Mouse (Mus musculus): Measurements from ENCODE around the gene Ttc38. TPM values are rescaled to one million over a fixed set of nuclear protein-coding genes. Genes with fewer than 3 reads are reported as not detected.

Ttc38 gene
- total and polyA plus RNA-seq, 3 experiments = 2.1 to 4.2 TPM; not detected in 1

DNA sequence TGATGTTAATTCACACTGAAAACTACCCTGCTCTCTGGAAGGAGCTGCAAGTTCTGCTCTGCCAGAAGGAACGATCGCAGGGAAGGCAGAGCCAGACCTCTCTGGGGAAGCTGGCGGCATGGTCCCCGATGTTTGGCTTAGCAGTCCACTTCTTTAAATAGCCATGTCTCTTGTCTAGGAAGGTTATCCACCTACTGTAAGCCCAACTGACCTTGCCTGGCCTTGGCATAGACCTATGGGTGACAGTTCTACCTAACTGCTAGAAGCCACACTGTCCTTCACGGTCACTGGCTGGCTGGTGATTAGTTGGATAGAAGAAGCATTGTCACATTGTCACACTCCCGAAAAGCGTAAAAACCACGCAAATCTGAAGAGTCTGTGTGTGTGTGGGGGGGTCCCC lies 33.4 kb upstream of the Ttc38 start:
- Histone ChIP-seq H3K79me2 (ENCODE audit: control insufficient read depth, insufficient read depth, low read length, poor library complexity) (no peaks in the 10 kb centered on the region), H3K27ac (ENCODE audit: control insufficient read depth, low read depth, low read length) (no peak overlapping the region), H3K9me3 (replicated peaks; ENCODE audit: insufficient read depth, low read length) (no peaks in the 10 kb centered on the region), H3K27me3 (ENCODE audit: control insufficient read depth in 1 of 2, insufficient read depth in 2 of 2, low read length in 2 of 2) (no peaks in the 10 kb centered on the region), H3K4me3 (ENCODE audit: control insufficient read depth in 1 of 2, insufficient read depth in 1 of 2, low read depth in 2 of 2, low read length in 2 of 2) (no peak overlapping the region), H3K4me1 (ENCODE audit: control insufficient read depth in 1 of 2, insufficient read depth in 2 of 2, low read length in 2 of 2) (no peaks in the 10 kb centered on the region), H3K9ac (ENCODE audit: control insufficient read depth, low read depth, low read length, poor library complexity, severe bottlenecking) (no peak overlapping the region), H3K36me3 (ENCODE audit: control insufficient read depth in 1 of 2, insufficient read depth in 2 of 2, low read length in 2 of 2) (no peaks in the 10 kb centered on the region)
- TF ChIP-seq JUND (IDR thresholded peaks at IDR 0.05; ENCODE audit: low read depth, low read length) = no peak
- DNase-seq (ENCODE audit: low read depth, low spot score) = no peak

DNA sequence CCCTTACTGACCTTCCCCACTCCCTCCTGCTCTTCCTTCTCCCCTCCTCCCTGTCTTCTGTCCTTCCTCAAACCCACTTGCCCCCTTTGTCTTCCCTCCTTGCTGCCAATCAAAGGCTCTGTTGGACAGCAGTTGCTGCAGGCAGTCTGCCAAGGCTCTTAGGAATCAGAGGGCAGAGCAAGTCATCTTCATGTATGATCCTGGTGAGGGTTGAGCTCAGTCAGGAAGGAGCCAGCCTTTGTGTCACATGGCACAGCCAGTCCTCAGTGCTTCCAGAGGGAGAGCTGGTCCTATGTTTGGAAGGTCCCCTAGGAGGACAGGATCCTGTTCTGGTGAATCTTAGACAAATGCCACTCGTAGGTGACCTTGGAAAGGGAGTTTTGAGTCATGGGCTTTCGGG lies 29.2 kb upstream of the Ttc38 start:
- H3K36me3 ChIP-seq (ENCODE audit: control insufficient read depth in 1 of 2, insufficient read depth in 2 of 2, low read length in 2 of 2) = no peaks in the 10 kb centered on the region
- DNase-seq (ENCODE audit: low read depth, low spot score) = no peak
- H3K9me3 ChIP-seq (replicated peaks; ENCODE audit: insufficient read depth, low read length) = no peaks in the 10 kb centered on the region
- H3K4me3 ChIP-seq (ENCODE audit: control insufficient read depth in 1 of 2, insufficient read depth in 1 of 2, low read depth in 2 of 2, low read length in 2 of 2) = no peak overlapping the region
- no peaks in the 10 kb centered on the region for H3K79me2 ChIP-seq (ENCODE audit: control insufficient read depth, insufficient read depth, low read length, poor library complexity)
- H3K9ac ChIP-seq (ENCODE audit: control insufficient read depth, low read depth, low read length, poor library complexity, severe bottlenecking) = no peak overlapping the region
- H3K27me3 ChIP-seq (ENCODE audit: control insufficient read depth in 1 of 2, insufficient read depth in 2 of 2, low read length in 2 of 2) = no peaks in the 10 kb centered on the region
- no peaks in the 10 kb centered on the region for H3K4me1 ChIP-seq (ENCODE audit: control insufficient read depth in 1 of 2, insufficient read depth in 2 of 2, low read length in 2 of 2)
- no peak overlapping the region for H3K27ac ChIP-seq (ENCODE audit: control insufficient read depth, low read depth, low read length)
- TF ChIP-seq SIN3A (IDR thresholded peaks at IDR 0.05; ENCODE audit: low read length) (no peak), USF2 (IDR thresholded peaks at IDR 0.05; ENCODE audit: borderline replicate concordance in 1 of 2, insufficient read depth in 1 of 2, low read depth in 1 of 2, low read length in 2 of 2) (no peak), ZC3H11A (IDR thresholded peaks at IDR 0.05; ENCODE audit: low read depth, low read length) (no peak), RCOR1 (IDR thresholded peaks at IDR 0.05; ENCODE audit: low read depth, low read length) (no peak), POLR2AphosphoS2 (IDR thresholded peaks at IDR 0.05; ENCODE audit: low read length) (no peak), KAT2A (conservative IDR thresholded peaks at IDR 0.05; ENCODE audit: low read depth, low read length) (no peak), TBP (IDR thresholded peaks at IDR 0.05; ENCODE audit: low read depth, low read length) (no peak), EP300 (IDR thresholded peaks at IDR 0.05; ENCODE audit: low read depth in 1 of 2, low read length in 2 of 2) (no peak)

DNA sequence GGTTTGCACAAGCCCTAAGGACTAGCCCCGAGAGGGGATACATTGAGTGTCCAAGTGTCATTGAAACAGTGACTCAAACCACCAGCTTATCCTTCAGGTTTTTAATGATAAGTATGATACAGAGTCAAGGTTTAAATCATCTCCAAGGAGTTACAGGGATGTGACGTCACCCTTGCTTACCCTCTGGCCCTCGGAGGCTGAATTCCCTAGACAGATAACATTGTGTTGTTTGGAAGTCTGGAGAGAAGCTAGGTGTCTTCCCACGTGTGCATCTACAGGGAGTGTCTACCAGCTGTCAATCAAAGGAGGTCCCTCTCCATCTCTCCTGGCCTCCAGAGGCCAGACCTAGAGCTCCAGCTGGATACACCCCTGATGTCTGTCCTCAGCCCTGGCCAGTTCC lies 25.2 kb upstream of the Ttc38 start:
- DNase-seq (ENCODE audit: low read depth, low spot score) = no peak
- TF ChIP-seq TCF12 (IDR thresholded peaks at IDR 0.05; ENCODE audit: low read depth, low read length) (no peak), BHLHE40 (IDR thresholded peaks at IDR 0.05; ENCODE audit: borderline replicate concordance, low read depth, low read length) (no peak), ELF1 (IDR thresholded peaks at IDR 0.05; ENCODE audit: low read depth, low read length) (no peak), NRF1 (IDR thresholded peaks at IDR 0.05; ENCODE audit: insufficient read depth, low read depth, low read length, poor library complexity, severe bottlenecking) (no peak), CHD2 (IDR thresholded peaks at IDR 0.05; ENCODE audit: low read length) (no peak), MEF2A (IDR thresholded peaks at IDR 0.05; ENCODE audit: extremely low read depth, insufficient replicate concordance, low read depth, low read length, poor library complexity, severe bottlenecking) (no peak), CTCF (IDR thresholded peaks at IDR 0.05 in 2 of 3, conservative IDR thresholded peaks at IDR 0.05 in 1 of 3; ENCODE audit: control insufficient read depth in 1 of 3, insufficient read depth in 1 of 3, low read depth in 2 of 3, low read length in 3 of 3, poor library complexity in 1 of 3, severe bottlenecking in 1 of 3) (no peak), POLR2AphosphoS5 (IDR thresholded peaks at IDR 0.05; ENCODE audit: borderline replicate concordance, low read depth, low read length) (no peak), MYC (IDR thresholded peaks at IDR 0.05; ENCODE audit: low read depth, low read length) (no peak), POLR2A (IDR thresholded peaks at IDR 0.05; ENCODE audit: control insufficient read depth in 1 of 2, insufficient read depth in 1 of 2, low read depth in 1 of 2, low read length in 2 of 2, poor library complexity in 1 of 2) (no peak), ZMIZ1 (IDR thresholded peaks at IDR 0.05; ENCODE audit: low read depth, low read length) (no peak)
- Histone ChIP-seq H3K9ac (ENCODE audit: control insufficient read depth, low read depth, low read length, poor library complexity, severe bottlenecking) (no peak overlapping the region), H3K79me2 (ENCODE audit: control insufficient read depth, insufficient read depth, low read length, poor library complexity) (peaks cover 2% of the 10 kb centered on the region; the same call in 1 of the 2 replicates), H3K4me1 (ENCODE audit: control insufficient read depth in 1 of 2, insufficient read depth in 2 of 2, low read length in 2 of 2) (peaks cover 0 to 12% of the 10 kb centered on the region in 2 experiments; a peak in 3 of 4 replicates), H3K27me3 (ENCODE audit: control insufficient read depth in 1 of 2, insufficient read depth in 2 of 2, low read length in 2 of 2) (no peaks in the 10 kb centered on the region), H3K4me3 (ENCODE audit: control insufficient read depth in 1 of 2, insufficient read depth in 1 of 2, low read depth in 2 of 2, low read length in 2 of 2) (no peak overlapping the region), H3K9me3 (replicated peaks; ENCODE audit: insufficient read depth, low read length) (no peaks in the 10 kb centered on the region), H3K36me3 (ENCODE audit: control insufficient read depth in 1 of 2, insufficient read depth in 2 of 2, low read length in 2 of 2) (peaks cover 0 to 4% of the 10 kb centered on the region in 2 experiments; a peak in 2 of 4 replicates), H3K27ac (ENCODE audit: control insufficient read depth, low read depth, low read length) (no peak overlapping the region)
